In genomic region chr1:130872912-130873311, GRCm38 (mm10) we compare ENCODE assay signal across 14 mouse cellular contexts. TPM values are rescaled to one million over a fixed set of nuclear protein-coding genes. Genes with fewer than 3 reads are reported as not detected.
"Had no signal": no experiment of that assay in that cellular context is flagged by ENCODE, and none has a peak within 500 bp of the region (broad histone marks: within the 10 kb centered on the region; RNA-seq: fewer than 3 reads in every experiment).

No protein-coding gene starts in this region.

- ATAC-seq: intestine, postnatal 0 days; midbrain, embryonic 16.5 days had no signal

- DNase-seq: kidney, adult 8-10 months; kidney, postnatal 36 days; layer of hippocampus, adult 9-11 months; lung, embryonic 14.5 days; lung, postnatal 10 days; lung, postnatal 4 days; right cerebral cortex, adult 18-20 months; thymus, postnatal 4 days had no signal

RNA-seq across cellular contexts. Expression of gene Fcmr, which starts 7.4 kb away (rescaled TPM):
- total RNA-seq: layer of hippocampus, adult 18-20 months; left cerebral cortex, adult 18-20 months had no signal

RNA-seq across cellular contexts. Expression of gene Il24, which starts 14.3 kb away (rescaled TPM):
- total RNA-seq: layer of hippocampus, adult 18-20 months; left cerebral cortex, adult 18-20 months; left cerebral cortex, postnatal 10 days; megakaryocyte-erythroid progenitor cell, adult 5-6 weeks had no signal

RNA-seq across cellular contexts. Expression of gene Il20, which starts 38.3 kb away (rescaled TPM):
- total RNA-seq: layer of hippocampus, adult 18-20 months; left cerebral cortex, adult 18-20 months; left cerebral cortex, postnatal 10 days; megakaryocyte-erythroid progenitor cell, adult 5-6 weeks had no signal

RNA-seq across cellular contexts. Expression of gene Pigr, which starts 46.4 kb away (rescaled TPM):
- total RNA-seq: layer of hippocampus, adult 18-20 months; left cerebral cortex, adult 18-20 months; megakaryocyte-erythroid progenitor cell, adult 5-6 weeks had no signal
